Mouse (Mus musculus) bone marrow macrophage, adult 2 months (primary cell): Measurements from ENCODE around the gene Unc79. TPM values are rescaled to one million over a fixed set of nuclear protein-coding genes. Genes with fewer than 3 reads are reported as not detected.

Experiments
- H3K27ac ChIP-seq: 2 replicates; pipeline ENCODE4 v1.5.1; 2012; ENCODE audit warnings: low read depth, low read length; ENCODE audit not compliant: insufficient read depth
- H3K4me1 ChIP-seq: 2 replicates; pipeline ENCODE4 v1.6.1; 2012; ENCODE audit warnings: low read length; ENCODE audit not compliant: control insufficient read depth, insufficient read depth
- H3K4me3 ChIP-seq: 2 replicates; pipeline ENCODE4 v1.5.1; 2012; ENCODE audit warnings: mild to moderate bottlenecking, low read length, moderate library complexity; ENCODE audit not compliant: insufficient read depth
- CTCF ChIP-seq: IDR thresholded peaks from 2 replicates; pipeline ENCODE4 v1.5.1; 2012; ENCODE audit warnings: low read depth, mild to moderate bottlenecking, low read length, moderate library complexity
- POLR2A ChIP-seq: IDR thresholded peaks from 2 replicates; pipeline ENCODE4 v1.6.1; 2012; ENCODE audit warnings: mild to moderate bottlenecking, low read depth, low read length, borderline replicate concordance
- polyA plus RNA-seq: library from polyadenylated mRNA; stranded (reverse); fragments of >200 nt; gene quantifications from 2 replicates; pipeline ENCODE4 v1.2.4, GENCODE M21; 2012; ENCODE audit not compliant: missing spikeins, insufficient read depth, insufficient read length

Gene Unc79
- polyA plus RNA-seq, 1 experiment: 0.16 TPM

DNA sequence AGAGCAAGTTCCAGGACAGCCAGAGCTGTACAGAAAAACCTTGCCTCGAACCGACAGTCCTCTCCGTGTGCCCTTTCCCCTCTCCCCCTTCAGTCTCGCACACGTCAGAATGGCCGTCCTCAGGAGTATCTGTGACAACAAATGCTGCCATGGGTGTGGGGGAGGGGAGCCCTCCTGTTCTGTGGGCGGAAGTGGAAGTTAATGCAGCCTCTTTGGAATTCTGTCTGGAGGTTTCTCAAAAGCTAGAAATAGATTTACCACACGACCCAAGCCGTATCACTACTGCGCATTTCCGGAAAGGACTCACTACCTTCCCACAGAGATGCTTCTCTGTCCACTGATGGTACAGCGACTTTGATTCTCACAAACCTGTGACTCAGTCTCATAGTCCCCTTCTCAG is 120.9 kb downstream of the Unc79 start:
- TF ChIP-seq CTCF (no peak), POLR2A (no peak)
- no peaks in the 10 kb centered on the region for H3K4me1 ChIP-seq
- H3K27ac ChIP-seq: no peak overlapping the region
- no peak overlapping the region for H3K4me3 ChIP-seq

DNA sequence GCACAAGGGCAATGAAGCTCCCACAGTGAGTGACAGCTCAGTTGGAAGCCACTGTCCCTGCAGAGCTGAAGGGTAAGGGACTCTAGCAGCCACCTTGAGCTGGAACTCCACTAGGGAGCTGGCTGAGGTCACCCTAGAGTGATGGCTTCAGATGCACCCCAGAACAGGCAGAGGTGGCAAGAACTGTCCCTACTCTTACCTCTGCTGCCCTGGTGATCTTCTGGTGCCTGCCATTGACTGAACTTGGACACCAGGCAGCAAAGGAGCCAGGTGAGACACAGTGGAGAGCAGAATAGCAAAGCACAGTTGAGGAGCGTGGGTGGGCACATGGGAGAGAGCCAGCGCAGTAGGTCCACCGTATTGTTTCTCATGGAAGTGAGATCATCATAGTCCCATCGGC is 125.3 kb downstream of the Unc79 start:
- TF ChIP-seq CTCF (no peak), POLR2A (no peak)
- no peak overlapping the region for H3K27ac ChIP-seq
- H3K4me1 ChIP-seq: no peaks in the 10 kb centered on the region
- H3K4me3 ChIP-seq: no peak overlapping the region

DNA sequence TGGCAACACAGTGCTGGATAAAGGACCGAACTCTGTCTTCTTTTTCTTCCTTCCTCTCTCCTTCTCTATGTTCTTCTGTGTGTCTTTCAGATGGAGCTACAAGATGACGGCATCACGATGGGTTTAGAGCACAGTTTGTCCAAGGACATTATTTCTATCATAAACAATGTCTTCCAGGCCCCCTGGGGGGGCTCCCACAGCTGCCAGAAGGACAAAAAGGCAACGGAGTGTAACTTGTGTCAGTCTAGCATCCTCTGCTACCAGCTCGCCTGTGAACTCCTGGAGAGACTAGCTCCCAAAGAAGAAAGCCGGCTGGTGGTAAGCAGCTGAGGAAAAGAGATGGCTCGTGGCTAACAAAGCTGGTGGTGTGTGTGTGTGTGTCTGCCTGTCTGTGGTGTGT is 130.1 kb downstream of the Unc79 start:
- TF ChIP-seq CTCF: no peak
- H3K27ac ChIP-seq: no peak overlapping the region
- H3K4me1 ChIP-seq: no peaks in the 10 kb centered on the region
- H3K4me3 ChIP-seq: no peak overlapping the region

DNA sequence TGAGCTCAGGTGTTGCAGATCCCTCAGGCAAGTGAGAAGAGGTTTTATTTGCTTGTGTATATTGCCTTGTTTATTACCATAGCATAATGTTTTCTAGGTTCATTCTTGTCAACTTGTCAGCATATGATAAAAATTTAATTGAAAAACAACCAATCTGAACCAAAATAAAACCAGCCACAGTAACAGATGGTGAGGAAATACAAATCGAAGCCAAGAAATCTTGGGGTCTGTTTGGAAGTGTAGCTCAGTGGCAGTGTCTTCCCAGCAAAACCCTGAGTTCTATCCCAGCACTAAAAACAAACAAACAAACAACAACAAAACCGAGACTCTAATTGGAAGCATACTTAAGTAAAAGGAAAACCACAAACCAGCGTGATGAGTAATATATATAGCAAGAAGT is 131.4 kb downstream of the Unc79 start:
- no peak for TF ChIP-seq CTCF
- TF ChIP-seq POLR2A: no peak
- H3K27ac ChIP-seq: no peak overlapping the region
- H3K4me3 ChIP-seq: no peak overlapping the region

DNA sequence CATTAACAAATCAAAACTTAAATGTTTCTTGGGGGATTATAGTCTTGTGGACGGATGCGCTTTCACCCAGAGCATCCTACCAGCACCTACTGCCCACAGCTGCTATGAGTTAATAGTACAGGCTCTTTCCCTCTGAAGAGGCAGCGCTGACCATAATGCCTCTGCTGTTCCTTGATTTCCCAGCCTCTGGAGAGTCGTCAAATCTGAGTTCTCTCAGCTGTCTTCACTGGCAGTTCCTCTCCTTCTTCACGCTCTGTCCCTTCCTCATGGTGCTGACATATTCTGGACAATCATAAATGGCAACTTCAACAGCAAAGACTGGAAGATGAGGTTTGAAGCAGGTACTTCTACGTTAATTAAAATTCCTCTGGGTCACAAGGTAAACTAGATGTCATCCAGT is 143.2 kb downstream of the Unc79 start:
- Histone ChIP-seq H3K4me3 (no peak overlapping the region), H3K27ac (no peak overlapping the region), H3K4me1 (no peaks in the 10 kb centered on the region)
- TF ChIP-seq POLR2A (no peak), CTCF (no peak)

More for the DNA sequence above, 131.4 kb downstream of the Unc79 start:
- no peaks in the 10 kb centered on the region for H3K4me1 ChIP-seq

DNA sequence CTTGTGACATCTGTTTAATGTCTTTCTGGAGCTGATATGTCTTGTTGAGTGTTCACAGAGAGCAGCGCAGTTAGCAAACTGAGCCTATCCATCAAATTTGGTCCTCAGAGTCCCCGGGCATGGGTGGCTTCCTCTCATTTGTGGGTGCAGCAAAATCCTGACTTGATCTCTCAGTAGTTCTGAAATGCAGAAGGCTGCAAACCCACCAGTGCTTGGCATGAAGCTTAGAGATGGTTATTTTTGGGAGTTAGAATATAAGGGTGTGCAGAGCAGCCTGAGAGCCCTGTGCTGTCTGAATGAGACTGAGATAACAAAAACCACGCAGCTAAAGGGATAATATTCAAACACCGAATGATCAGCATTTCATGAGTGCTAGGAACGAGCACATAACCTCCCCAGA is 146.5 kb downstream of the Unc79 start:
- no peak for TF ChIP-seq POLR2A
- no peak for TF ChIP-seq CTCF
- H3K4me3 ChIP-seq: no peak overlapping the region
- no peak overlapping the region for H3K27ac ChIP-seq
- H3K4me1 ChIP-seq: peaks cover 7% of the 10 kb centered on the region

DNA sequence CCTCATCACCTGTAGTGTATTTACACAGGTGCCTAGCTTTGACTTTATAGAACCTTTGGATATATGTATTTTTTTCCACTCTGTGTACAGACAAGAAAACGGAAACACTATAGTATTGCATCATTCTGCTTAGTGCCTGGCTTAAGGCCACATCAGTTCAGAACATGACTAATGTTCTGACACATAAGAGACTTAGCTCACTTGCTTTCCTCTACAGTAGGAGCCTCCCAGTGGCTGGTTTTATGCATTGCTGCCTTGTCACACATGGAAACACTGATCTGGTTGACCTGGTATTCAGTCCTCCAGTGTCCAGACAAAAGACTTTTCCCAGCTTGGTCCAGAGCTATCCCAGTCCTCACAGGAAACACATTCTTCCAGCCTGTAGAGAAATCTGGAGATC is 150.5 kb downstream of the Unc79 start:
- Histone ChIP-seq H3K27ac (no peak overlapping the region), H3K4me3 (no peak overlapping the region), H3K4me1 (peaks cover 7% of the 10 kb centered on the region)
- TF ChIP-seq POLR2A: no peak
- no peak for TF ChIP-seq CTCF

DNA sequence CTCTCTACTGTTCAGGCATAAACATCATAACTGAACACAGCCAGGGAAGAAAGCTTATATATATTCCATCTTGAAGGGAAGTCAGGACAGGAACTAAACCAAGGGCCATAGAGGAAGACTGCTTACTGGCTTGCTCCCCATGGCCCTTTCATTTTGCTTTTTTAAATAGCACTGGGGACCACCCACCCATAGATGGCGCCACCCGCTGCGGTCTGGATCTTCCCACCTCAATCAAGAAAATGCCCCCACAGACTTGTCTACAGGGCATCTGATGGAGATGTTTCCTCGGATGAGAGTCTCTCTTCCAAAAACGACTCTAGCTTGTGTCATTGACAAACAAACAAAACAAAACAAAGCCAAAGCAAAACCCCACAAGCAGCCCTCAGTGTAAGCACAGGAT is 151.4 kb downstream of the Unc79 start:
- no peak for TF ChIP-seq POLR2A
- no peak for TF ChIP-seq CTCF
- no peak overlapping the region for H3K27ac ChIP-seq
- peaks cover 7% of the 10 kb centered on the region for H3K4me1 ChIP-seq
- H3K4me3 ChIP-seq: no peak overlapping the region

DNA sequence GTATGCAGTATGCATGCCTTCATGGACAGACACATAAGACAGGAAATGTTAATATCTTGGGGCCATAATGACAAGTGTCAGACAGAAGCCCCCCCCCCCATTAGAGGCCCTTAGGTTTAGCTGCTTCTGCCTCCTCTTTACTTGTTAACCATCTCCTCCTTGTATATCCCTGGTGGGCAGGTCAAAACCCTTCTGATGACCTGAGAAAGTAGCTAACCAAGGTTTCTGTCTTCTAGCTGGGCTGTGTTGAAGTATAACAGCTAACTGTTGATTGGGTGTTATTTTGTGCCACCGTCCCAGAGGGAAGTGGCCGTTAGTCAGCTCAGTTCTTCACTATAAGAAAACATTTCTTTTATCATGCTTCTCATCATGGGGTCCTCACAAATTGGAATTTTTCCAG is 154.4 kb downstream of the Unc79 start:
- Histone ChIP-seq H3K4me3 (no peak overlapping the region), H3K4me1 (peaks cover 7% of the 10 kb centered on the region), H3K27ac (no peak overlapping the region)
- TF ChIP-seq CTCF (no peak), POLR2A (no peak)

DNA sequence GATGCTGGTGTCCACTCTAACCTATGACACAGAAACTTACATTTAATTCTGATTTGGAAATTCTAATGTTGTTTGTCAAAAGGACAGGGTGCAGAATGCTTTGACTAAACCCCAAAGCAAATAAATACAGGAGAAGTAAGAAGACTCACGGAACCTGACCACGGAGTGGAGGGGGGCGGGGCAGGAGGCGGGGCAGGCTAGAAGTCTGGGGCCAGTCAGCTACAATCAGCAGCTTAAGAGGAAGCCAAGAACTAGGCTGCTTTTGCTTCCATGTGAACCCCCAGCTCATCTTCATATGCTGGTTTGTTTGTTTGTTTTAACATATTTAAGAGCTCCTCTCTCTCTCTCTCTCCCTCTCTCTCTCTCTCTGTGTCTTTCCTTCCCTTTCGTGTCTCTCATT is 154.9 kb downstream of the Unc79 start:
- TF ChIP-seq CTCF: no peak
- no peak for TF ChIP-seq POLR2A
- H3K4me1 ChIP-seq: peaks cover 7% of the 10 kb centered on the region
- no peak overlapping the region for H3K4me3 ChIP-seq
- no peak overlapping the region for H3K27ac ChIP-seq

DNA sequence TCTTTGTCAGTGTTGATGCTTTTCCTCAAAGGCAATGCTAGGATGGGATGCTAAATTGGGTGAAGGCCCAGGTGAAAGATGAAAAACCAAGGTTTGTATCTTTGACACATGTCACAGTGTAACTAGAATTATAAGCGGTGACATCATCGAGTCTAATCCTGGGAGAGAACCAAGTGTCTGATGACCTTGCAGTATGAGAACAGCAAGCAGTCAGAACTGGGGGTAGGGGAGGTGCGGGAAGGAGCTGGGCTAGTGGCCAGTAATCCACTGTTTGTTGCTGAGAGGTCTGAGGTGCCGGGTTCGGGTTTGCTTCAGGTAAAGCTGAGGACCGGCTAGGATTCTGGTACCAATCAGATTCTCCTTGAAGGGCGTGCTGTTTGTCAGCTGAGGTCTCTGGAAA is 160.6 kb downstream of the Unc79 start:
- Histone ChIP-seq H3K4me3 (no peak overlapping the region), H3K4me1 (no peaks in the 10 kb centered on the region), H3K27ac (no peak overlapping the region)
- TF ChIP-seq CTCF (no peak), POLR2A (no peak)

DNA sequence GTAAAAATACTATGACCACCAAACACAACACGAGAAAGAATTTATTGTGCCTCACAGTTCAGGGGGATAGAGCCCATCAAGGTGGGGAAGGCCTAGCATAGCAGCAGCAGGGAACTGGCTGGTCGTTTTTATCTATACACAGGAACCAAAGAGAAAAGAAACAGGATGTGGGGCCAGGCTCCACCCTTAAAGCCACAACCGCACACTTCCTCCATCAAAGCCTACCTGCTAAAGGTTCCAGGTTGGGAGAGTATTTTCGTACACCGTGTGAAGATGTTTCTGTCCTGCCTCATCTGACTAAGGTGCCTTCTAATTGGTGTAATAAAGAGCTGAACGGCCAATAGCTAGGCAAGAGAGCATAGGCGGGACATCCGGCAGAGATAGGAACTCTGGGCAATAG is 168.0 kb downstream of the Unc79 start:
- TF ChIP-seq CTCF: no peak
- TF ChIP-seq POLR2A: no peak
- Histone ChIP-seq H3K4me3 (no peak overlapping the region), H3K27ac (no peak overlapping the region), H3K4me1 (no peaks in the 10 kb centered on the region)
